Mouse (Mus musculus) testis, adult 2 months (tissue): ENCODE data around the gene Cux1.

Experiments used
- CTCF ChIP-seq: fragments of 200-500 bp; IDR thresholded peaks from 2 replicates; pipeline ENCODE4 v1.5.1; 2012; ENCODE audit warnings: low read depth, mild to moderate bottlenecking, inconsistent platforms, low read length, moderate library complexity; ENCODE audit not compliant: control insufficient read depth, insufficient read depth, insufficient replicate concordance
- POLR2A ChIP-seq: fragments of 200-500 bp; IDR thresholded peaks from 2 replicates; pipeline ENCODE4 v1.6.1; 2012; ENCODE audit warnings: low read depth, mild to moderate bottlenecking, inconsistent platforms, low read length, moderate library complexity; ENCODE audit not compliant: control insufficient read depth

- TF ChIP-seq CTCF (no peak), POLR2A (no peak)
These were observed 2.5 kb downstream of the Cux1 start for GRCm38 (mm10) chr5:136564613-136565299.
